Mouse (Mus musculus): ENCODE measurements around the gene Tnfrsf21.

Gene Tnfrsf21

DNA sequence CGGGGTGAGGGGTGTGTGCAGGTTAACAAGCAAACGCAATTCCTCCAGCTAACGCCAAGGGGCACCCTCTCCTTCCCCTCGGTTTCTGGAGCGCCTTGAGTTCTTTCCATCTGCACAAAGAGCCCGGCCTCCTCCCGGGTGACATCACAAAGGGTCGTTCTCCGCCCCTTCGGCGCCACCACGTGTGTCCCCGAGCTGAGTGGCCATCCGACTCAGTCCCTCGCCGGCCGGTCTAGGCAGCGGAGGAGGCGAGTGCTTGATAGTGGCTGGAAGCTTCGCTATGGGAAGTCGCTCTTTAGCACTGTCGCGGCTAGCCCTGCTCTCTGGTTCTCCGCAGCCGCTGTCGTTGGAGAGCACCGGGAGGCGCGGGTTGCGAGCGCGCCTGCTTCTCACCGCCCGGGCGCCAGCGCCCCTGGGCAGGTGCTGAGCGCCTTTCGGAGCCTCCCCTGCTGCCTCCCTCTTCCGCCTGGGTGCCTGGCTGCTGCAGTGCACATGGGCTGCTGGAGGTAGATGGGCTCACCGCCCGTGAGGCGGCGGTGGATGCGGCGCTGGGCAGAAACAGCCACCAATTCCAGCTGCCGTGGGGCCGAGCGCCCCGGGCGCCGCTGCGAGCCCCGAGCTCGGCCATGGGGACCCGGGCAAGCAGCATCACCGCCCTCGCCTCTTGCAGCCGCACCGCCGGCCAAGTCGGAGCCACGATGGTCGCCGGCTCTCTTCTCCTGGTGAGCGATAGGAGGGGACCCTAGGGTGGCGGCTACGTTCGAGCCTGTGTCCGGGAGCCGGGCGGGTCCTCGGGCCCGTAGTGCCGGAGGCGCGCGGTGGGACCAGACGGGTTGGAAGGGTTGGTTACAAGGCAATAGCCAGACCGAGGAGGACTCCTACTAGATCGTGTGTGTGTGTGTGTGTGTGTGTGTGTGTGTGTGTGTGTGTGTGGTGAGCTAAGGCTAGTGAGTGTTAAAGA is at the start of gene Tnfrsf21:
TSS of gene Tnfrsf21 (plus strand) at position 185 of the 961 bp plus-strand sequence.
- DNase-seq = peak; percentile 91

DNA sequence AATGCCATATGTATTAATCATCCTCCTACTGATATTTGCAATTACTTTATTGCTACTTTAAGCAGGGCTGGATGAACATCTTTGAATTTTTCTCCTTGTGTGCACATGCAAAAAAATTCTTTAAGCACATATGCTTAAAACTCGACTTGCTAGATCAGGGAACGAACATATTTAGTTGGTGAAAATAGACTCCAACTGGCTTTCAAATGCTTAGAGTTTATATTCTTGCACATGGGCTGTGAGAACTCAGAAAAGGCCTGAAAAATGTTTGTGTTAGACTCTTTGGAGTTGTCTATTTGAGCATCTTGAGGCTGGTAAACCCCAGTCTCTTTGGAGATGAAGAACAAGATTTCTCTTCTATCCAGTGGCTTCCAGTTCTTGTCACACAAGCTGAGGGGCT is 48.2 kb upstream of the Tnfrsf21 start:
- no peak for DNase-seq

DNA sequence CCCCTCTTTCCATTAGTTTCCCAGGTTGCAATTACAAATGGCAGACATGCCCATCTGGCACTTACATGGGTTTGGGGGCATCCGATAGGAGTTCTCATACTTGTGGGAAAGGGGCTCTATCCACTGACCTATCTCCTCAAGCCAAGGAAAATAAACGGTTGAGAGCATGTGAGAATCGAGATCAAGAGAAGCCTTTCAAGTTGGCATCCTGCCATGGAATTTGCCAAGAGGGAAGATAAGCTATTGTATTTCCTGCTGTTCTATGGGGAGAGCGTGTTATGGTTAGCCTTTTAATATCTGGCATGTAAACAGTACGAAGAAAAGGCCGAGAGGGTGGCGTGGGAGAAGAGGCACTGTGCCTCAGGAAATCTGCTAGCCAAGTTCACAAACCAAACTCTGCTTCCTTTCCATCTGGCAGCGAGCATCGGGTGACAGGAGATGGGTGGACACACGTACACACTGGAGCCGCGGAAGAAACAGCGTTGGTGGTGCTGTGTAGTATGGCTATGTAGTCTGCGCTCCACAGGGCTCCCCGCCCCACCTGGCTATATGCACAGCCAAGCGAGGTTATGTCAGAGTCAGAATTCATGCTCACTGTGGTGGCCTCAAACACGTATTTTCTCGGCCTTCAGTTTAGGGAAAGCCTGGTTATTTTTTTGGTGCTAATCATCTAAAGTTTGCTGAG is 40.9 kb upstream of the Tnfrsf21 start:
- DNase-seq = no peak

DNA sequence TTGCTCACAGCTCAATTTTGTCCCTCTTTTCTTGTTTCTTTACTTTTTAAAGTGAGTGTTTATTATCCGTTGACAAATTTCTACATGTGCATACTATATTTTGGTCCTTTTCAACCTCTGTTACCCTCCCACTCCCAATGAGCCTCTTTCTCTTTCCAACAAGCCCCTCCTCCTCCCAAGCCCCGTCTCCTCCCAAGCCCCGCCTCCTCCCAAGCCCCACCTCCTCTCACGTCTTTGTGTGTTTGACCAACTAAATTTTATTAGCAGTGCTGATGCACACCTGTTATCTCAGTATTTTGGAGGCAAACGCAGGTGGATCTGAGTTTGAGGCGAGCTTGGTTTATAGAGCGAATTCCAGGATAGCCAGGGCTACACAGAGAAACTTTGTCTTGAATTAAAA is 38.6 kb upstream of the Tnfrsf21 start:
- DNase-seq = no peak

DNA sequence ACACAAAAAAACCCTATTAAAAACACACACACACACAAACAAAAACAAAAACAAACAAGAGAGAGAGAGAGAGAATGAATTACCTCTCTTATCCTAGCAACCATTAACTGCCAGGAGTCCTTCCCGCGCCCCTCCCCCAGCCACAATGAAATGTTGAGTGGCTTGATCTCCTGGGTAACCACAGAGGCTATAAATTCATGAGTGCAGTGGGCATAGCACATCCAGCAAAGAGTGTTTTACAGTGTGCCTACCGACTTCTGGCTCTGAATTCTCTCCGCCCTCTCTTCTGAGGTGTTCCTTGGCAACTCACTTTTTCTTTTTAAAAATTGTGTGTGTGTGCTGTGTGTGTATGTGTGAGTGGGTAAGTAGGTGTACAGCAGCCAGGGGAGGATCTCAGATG is 38.0 kb upstream of the Tnfrsf21 start:
- DNase-seq = no peak

DNA sequence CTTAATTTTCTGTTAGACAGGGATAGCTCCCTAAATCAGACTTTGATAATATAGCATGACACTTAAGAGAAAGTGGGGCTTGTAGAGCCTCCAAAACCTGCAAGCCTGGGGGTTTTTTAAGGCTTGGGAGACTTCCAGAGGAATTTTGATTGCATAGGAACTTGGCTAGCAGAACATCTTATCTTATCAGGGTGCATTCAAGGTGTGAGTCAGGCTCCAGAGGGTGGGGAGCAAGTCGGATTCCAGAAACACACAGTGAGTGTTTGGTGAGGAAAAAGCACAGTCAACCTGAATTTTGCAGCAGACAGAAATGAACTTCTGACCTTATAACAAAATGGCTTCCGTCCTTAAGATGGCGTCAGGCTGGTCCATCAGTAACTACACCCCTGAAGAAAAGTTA is 34.5 kb upstream of the Tnfrsf21 start:
- no peak for DNase-seq

DNA sequence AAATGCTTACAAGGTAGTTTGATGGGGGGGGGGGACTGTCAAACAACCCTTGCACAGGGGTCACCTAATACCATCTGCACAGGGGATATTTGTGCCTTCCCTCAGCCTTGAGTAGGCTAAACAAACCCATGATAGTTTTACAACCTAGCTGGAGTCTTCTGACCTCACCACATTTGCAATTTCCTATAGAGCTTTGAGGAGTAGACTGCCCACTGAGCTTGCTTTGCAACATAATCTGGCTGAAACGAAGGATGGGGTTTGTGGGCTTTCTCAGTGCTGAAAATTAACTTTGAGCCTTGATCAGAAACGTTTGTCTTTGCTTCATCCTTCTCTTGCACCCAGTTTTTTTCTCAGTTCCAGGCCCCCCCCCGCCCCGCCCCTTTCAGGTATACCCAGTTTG is 33.8 kb upstream of the Tnfrsf21 start:
- no peak for DNase-seq

DNA sequence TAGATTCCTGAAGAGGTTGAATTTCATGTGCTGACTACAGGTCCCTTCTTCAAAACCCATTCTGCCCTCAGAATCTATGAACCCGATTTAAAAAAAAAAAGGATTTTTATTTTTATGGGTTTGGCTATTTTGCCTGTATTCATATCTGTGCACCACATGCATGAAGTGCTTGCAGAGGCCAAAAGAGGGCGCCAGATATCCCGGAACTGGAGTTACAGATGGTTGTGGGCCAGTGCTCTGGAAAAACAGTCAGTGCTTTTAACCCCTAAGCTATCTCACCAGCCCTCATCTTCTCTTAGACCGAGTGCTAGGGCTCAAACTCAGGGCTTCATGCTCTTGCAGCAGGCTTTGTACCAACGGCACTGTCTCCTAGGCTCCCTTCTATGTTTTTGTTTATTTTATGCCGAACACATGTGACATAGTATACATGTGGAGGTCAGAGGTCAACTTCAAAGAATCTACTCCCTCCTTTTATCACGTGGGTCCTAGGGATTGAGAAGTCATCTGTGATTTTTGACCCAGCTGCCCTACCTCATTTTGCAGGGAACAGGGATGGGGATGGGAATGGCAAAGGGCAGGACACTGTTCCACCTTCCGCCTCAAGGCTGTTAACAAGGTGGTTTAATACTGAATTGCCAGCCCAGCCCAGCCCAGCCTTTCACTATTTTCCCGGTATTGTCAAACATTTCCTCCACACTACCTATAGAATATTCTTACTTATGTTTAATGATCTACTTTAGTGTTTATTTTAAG is 30.3 kb upstream of the Tnfrsf21 start:
- DNase-seq = no peak

DNA sequence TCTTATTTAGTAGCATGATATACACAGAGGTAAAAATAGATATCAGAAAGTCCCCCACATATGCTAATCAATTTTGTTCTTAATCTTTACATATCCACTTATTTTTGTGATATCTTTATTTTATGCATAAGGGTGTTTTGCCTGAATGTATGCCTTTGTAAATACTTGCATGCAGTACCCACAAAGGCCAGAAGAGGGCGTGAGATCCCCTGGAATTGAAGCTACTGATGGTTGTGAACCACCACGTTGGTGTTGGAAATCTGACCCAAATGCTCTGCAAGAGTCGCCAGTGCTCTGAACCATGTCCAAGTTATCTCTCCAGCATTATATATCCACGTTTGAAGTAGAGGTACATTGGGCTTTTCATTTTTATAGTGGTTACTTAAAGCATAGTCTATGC is 28.7 kb upstream of the Tnfrsf21 start:
- no peak for DNase-seq

DNA sequence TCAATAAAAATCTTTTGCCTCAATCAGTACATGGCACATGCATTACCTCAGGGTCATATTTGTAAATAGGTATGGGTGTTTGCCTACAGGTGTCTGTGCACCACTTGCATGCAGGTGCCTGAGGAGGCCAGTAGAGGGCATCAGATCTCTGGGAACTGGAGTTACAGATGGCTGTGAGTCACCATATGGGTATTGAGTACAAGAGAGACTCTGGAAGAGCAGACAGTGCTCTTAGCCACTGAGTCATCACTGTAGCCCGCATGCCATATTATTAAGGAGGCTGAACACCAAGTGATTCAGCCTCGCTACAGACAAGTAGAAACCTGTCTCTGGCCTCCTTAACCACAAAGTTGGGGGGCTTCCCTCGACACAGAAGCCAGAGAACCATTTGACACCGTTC is 26.4 kb upstream of the Tnfrsf21 start:
- DNase-seq = no peak

DNA sequence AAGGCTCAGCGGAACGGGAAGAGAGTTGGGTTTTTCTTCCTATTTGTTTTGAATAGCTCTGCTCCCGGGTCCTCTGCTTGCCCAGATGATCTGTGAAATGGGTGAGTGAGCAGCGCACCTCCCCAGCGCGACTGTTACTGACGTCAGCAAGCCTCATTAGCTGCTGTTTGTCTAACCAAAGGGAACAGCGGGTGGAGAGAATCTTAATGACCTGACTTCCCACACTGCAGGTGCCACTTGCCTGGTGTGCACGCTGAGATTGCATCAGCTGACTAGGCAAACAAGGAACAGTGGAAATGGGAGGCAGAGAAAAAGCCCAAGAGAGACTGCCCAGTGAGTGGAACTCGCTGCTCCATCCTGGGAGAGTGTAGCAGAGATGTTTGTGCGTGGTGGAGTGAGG is 25.2 kb upstream of the Tnfrsf21 start:
- DNase-seq = no peak

DNA sequence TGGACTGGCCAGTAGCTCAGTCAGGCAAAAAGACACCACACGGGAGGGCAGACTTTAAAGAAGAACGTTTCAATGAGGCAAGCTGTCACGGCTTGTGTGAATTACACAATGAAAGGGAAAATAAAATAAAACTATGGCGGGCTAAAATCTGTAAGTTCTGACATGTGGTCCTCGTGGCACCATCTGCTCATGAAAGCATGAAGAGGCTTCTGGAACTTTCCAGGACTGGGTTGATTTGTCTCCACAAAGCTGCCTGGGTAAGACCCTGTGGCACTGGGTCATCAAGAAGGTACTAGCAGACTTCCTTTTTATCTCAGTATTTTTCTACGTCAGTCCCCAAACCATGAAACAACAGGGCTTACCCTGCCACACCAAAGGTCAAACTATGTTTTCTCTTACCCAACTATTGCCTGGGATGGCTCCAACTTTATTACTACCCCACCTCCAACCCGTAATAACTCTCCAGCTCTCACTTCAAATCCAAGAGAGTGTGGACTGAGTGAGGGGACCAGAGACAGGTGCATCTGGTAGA is 16.8 kb upstream of the Tnfrsf21 start:
- no peak for DNase-seq

DNA sequence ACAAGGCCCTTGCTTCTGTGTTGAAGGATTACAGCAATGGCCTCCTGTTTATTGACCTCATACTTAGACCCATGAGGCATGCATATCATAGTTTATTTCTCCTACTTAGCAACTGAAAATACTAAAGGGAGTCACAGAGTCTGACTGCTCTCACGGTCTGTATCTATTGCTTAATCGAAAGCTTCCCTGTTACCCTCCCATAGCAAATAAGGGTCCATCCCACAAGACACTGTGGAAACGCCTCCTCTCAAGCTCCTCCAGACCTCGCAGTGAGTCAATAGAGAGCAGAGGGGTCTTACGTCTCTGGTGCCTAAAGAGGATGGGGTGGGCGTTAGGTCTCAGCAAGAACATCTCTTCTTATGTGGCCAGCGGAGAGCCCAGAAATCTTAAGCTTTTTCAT is 15.8 kb upstream of the Tnfrsf21 start:
- no peak for DNase-seq

DNA sequence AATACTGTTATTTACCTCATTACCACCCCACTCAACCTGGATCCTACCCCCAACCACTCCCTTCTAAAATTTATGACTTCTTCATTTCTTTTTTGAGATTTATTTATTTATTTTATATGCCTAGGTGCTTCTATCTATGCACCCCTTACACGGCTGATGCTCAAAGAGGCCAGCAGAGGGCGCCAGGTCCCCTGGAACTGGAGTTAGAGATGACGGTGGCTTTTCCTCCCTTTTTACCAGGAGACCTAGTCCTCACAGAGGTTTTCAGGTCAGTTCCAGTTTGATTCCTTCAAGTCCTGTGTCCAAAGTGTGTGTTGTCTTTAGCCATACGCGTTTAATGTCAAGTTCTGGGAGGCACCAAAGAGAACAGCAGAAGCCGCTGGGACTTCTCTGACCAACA is 3.6 kb upstream of the Tnfrsf21 start:
- no peak for DNase-seq

DNA sequence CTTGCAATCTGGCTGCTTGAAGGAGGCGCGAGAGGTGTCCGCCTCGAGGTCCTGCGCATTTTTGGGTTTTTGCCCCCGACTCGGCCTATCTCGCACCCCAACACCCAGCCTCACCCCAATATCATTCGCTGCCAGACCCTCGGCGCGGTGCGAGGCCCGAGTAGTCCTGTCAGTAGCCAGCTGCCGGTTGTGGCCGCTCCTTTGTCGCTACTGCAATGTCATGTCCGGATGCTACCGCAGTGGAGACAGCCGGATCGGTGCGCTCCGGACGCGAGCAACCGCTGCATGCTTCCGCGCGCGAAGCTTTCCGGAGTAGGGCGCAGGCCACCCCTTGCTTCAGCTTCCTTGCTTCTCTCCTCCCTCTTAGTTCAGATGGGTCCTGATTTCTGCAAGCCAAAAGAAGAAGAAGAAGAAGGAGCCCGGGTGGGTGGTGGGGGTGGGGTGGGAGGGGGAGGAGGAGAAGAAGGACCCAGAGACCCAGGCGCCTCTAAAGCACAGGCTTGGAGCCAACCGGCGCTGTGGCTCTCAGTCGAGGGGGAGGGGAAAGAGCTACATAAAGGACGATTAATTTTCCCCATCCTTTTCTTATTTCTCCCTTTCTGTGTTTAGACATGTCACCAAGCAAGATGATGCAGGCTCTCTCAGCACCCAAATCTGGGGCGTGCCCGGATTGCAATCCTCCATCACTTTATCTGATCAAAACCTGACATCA is 1.1 kb downstream of the Tnfrsf21 start:
- DNase-seq = peak; percentile 42

DNA sequence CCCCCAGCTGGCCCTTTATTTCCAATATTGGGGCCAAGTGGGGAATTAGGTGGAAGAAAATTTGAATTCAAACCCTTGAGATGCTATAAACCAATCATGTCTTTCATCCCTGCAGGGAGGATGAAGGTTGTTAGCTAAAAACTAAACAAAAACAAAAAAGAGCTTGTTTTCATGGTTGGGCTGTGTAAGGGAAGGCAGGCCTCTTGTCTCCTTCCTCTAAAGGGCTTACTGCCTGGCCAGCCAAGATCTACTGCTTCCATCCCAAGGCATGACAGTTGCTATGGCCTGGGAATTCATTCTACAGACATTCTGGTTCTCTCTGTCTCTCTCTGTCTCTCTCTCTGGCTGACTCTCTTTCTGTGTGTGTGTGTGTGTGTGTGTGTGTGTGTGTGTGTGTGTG is 1.7 kb downstream of the Tnfrsf21 start:
- no peak for DNase-seq

DNA sequence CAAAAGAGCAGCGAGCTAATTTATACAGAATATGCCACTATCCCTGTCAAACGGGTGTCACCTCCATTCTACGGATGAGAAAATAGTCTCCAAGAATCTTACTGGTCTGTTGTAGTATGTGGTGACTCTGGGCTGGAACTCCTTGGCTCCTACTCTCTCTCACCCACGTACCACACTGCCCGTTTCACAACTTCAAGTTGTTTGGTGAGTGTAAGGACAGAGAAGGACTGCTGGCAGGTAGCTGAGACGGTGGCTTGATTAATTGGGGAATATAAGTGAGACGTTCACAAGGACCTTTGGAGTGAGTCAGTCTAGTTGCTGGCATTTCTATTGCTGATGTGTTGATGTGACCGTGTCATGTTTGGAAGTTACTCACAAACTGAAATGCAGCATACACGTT is 3.3 kb downstream of the Tnfrsf21 start:
- no peak for DNase-seq

DNA sequence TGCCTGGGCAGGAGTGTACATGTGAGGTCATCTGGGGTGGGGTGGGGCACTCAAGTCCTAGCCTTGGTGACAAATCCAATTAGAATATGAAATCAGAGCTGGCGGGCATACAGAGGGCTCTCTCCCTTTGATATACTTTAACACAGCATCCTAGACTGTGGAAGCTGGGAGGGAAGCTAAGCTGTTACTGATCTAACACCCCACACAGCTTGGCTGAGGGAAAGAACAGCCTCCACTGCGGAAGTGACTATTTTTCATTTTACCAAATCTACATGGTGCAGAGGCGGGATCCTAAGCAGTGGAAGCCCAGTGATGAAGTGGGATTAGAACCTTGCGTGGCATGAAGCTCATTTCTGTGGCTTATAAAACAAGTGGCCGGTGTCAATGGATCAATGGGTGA is 4.7 kb downstream of the Tnfrsf21 start:
- DNase-seq = no peak

DNA sequence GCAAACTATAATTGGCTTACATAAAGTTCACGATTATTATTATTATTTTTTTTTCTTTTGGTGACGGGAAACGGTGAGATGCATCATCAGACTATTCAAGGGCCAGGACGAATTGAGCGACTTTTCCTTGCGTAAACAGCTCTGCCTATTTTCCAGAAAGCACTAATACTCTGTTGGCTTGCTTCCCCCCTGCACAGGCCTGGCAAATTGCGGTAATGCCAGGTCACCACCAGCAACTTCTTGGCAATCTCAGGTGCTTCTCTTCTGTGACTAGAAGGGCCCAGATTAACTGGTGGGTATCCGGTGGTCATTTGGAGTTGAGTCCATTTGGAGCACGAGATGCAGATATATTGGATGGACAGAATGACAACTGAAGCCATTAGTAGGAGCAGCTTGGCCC is 5.7 kb downstream of the Tnfrsf21 start:
- DNase-seq = no peak

DNA sequence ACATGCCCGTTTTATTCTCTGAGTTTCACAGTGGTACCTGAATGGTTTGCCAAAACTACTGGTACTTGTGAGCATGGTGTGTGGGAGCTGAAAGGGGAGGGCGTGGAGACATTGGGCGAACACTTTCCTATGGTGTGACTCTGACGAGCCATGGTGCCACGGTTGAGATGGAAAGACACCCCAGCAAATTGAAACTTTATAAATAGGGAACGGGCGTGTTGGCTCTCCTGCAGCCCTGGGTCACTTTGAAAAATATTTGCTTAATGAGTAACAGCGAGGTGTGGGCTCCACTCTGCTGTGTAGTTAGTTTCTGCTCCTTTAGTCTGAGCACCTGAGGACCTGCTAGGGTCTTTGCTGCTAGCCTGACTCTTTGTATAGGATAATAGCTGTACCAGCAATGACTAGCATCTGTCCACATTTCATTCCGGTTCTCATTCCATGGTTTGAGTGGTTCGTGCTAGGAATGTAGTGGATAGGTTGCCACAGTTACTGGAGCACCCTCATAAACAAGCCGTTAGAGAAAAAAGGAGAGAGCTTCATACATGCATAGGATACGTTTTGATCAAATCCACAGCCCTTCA is 7.4 kb downstream of the Tnfrsf21 start:
- DNase-seq = no peak

DNA sequence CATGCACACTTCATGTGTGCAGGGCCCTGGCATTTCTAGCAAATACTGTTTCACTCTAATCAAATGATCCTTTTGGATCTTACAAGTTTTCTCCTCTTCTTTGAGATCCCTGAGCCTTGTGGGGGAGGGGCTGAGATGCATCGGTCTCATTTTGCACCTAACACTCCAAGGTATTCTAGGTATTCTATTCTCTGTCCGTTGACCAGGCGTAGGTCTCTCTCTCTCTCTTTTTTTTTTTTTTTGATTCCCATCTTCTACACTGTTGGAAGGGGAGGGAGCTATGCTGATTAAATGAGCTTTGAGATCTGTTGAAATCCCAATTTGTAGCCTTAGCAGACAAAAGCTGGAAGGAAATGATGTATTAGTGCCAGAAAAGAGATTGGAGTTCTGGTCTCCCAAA is 8.2 kb downstream of the Tnfrsf21 start:
- DNase-seq = no peak

DNA sequence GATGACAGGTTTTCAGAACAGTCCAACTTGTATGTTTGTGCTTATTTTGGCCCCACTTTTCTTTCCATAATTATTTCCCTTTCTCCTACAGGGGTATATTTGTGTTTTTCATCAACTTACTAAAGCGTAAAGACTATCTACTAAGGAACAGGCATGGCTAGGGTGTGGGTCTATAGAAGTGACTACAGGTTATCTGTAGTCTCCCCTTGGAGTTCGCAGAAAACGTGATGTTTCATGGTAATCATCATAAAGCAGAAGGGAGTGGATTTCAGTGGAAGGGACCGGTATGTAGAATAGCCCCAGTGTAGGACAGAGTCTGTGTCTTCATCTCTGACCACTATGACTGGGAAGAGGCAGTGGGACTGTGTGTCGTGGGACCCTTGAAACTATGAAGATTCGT is 8.7 kb downstream of the Tnfrsf21 start:
- no peak for DNase-seq

Data from cerebellum, adult 11-12 months (tissue).